Mouse (Mus musculus): ENCODE data around the gene Nos2.

DNA sequence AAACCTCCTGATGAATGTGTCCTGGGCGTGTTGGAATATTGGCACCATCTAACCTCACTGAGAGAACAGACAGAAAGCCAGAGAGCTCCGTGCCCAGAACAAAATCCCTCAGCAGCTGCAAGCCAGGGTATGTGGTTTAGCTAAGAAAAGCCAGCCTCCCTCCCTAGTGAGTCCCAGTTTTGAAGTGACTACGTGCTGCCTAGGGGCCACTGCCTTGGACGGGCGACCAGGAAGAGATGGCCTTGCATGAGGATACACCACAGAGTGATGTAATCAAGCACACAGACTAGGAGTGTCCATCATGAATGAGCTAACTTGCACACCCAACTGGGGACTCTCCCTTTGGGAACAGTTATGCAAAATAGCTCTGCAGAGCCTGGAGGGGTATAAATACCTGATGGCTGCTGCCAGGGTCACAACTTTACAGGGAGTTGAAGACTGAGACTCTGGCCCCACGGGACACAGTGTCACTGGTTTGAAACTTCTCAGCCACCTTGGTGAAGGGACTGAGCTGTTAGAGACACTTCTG lies at the start of gene Nos2:
- TF ChIP-seq EP300 (IDR thresholded peaks at IDR 0.05; ENCODE audit: insufficient read depth, low read depth, low read length) (no peak), POLR2A (IDR thresholded peaks at IDR 0.05; ENCODE audit: insufficient read depth, low read length) (no peak), CTCF (IDR thresholded peaks at IDR 0.05; ENCODE audit: low read depth, low read length) (no peak)
